ENCODE assay signal across 22 mouse cellular contexts in genomic region chr8:109503566-109503965, GRCm38 (mm10). TPM values are rescaled to one million over a fixed set of nuclear protein-coding genes. Genes with fewer than 3 reads are reported as not detected.
DNase-seq lines count a peak whose midpoint lies in the region; ATAC-seq lines count a peak whose summit lies in the region.
"Had no signal": no experiment of that assay in that cellular context is flagged by ENCODE, and none has a peak within 500 bp of the region (broad histone marks: within the 10 kb centered on the region; RNA-seq: fewer than 3 reads in every experiment).

No protein-coding gene starts in this region.

- ATAC-seq in embryonic facial prominence, embryonic 13.5 days (ENCODE audit: insufficient number of reproducible peaks, insufficient read depth, low FRiP score, low TSS enrichment, low read depth), result no peak
- ATAC-seq in forebrain, embryonic 16.5 days, result peak; percentile 62; the same call in 1 of the 2 replicates
- ATAC-seq: activated CD4-positive, CD25-positive, alpha-beta regulatory T cell, adult 4 months; CD4-positive, CD25-positive, alpha-beta regulatory T cell, adult 4 months; Patski had no signal

- H3K4me3 ChIP-seq in embryonic facial prominence, embryonic 13.5 days, result no peak overlapping the region
- H3K4me3 ChIP-seq in embryonic facial prominence, embryonic 10.5 days, result no peak overlapping the region
- no peak overlapping the region for H3K4me3 ChIP-seq in forebrain, embryonic 16.5 days (replicated peaks; ENCODE audit: low read length)
- no peak overlapping the region for H3K4me3 ChIP-seq in forebrain, embryonic 10.5 days
- H3K4me3 ChIP-seq: erythroblast, embryonic 14.5 days had no signal

- no peaks in the 10 kb centered on the region for H3K36me3 ChIP-seq in embryonic facial prominence, embryonic 13.5 days
- no peaks in the 10 kb centered on the region for H3K36me3 ChIP-seq in embryonic facial prominence, embryonic 10.5 days (replicated peaks)
- no peaks in the 10 kb centered on the region for H3K36me3 ChIP-seq in forebrain, embryonic 16.5 days (ENCODE audit: control insufficient read depth, insufficient read depth)
- no peaks in the 10 kb centered on the region for H3K36me3 ChIP-seq in forebrain, embryonic 10.5 days (replicated peaks)
- H3K36me3 ChIP-seq: G1E had no signal

- H3K4me2 ChIP-seq in embryonic facial prominence, embryonic 13.5 days, result peak overlapping the region; percentile 23
- no peak overlapping the region for H3K4me2 ChIP-seq in forebrain, embryonic 16.5 days (ENCODE audit: low read length)

- no peaks in the 10 kb centered on the region for H3K9me3 ChIP-seq in embryonic facial prominence, embryonic 13.5 days
- no peaks in the 10 kb centered on the region for H3K9me3 ChIP-seq in embryonic facial prominence, embryonic 10.5 days
- no peaks in the 10 kb centered on the region for H3K9me3 ChIP-seq in forebrain, embryonic 16.5 days (ENCODE audit: control insufficient read depth, low read length)
- no peaks in the 10 kb centered on the region for H3K9me3 ChIP-seq in forebrain, embryonic 10.5 days

- 33% methylated on average over 1 of the region's 1 CpGs for WGBS in embryonic facial prominence, embryonic 13.5 days
- WGBS in embryonic facial prominence, embryonic 10.5 days, result 61% methylated on average over 1 of the region's 1 CpGs
- 50% methylated on average over 1 of the region's 1 CpGs for WGBS in forebrain, embryonic 16.5 days
- WGBS in forebrain, embryonic 10.5 days, result 72% methylated on average over 1 of the region's 1 CpGs

- H3K4me1 ChIP-seq in embryonic facial prominence, embryonic 13.5 days, result peaks cover 9% of the 10 kb centered on the region
- peaks cover 2% of the 10 kb centered on the region; the same call in 1 of the 2 replicates for H3K4me1 ChIP-seq in embryonic facial prominence, embryonic 10.5 days
- peaks cover 3% of the 10 kb centered on the region; the same call in 1 of the 2 replicates for H3K4me1 ChIP-seq in forebrain, embryonic 16.5 days (replicated peaks; ENCODE audit: control insufficient read depth, insufficient read depth, low read length)
- H3K4me1 ChIP-seq in forebrain, embryonic 10.5 days, result no peaks in the 10 kb centered on the region

- H3K27me3 ChIP-seq in embryonic facial prominence, embryonic 13.5 days, result no peaks in the 10 kb centered on the region
- H3K27me3 ChIP-seq in embryonic facial prominence, embryonic 10.5 days (replicated peaks; ENCODE audit: low read depth, poor library complexity, severe bottlenecking), result no peaks in the 10 kb centered on the region
- H3K27me3 ChIP-seq in forebrain, embryonic 16.5 days (replicated peaks; ENCODE audit: control insufficient read depth, insufficient read depth, low read length), result no peaks in the 10 kb centered on the region
- H3K27me3 ChIP-seq in forebrain, embryonic 10.5 days (ENCODE audit: poor library complexity, severe bottlenecking), result no peaks in the 10 kb centered on the region
- H3K27me3 ChIP-seq: CH12.LX had no signal

- H3K9ac ChIP-seq in embryonic facial prominence, embryonic 13.5 days, result no peak overlapping the region
- H3K9ac ChIP-seq in forebrain, embryonic 16.5 days (replicated peaks; ENCODE audit: low read depth, low read length), result no peak overlapping the region

- H3K27ac ChIP-seq in embryonic facial prominence, embryonic 13.5 days, result 0 out of 2 replicates have a peak overlapping the region, but pooled peaks have one; percentile 56
- H3K27ac ChIP-seq in embryonic facial prominence, embryonic 10.5 days (replicated peaks), result no peak overlapping the region
- no peak overlapping the region for H3K27ac ChIP-seq in forebrain, embryonic 16.5 days (ENCODE audit: low read length)
- H3K27ac ChIP-seq in forebrain, embryonic 10.5 days, result no peak overlapping the region

- no peak for DNase-seq in embryonic facial prominence, embryonic 10.5 days (ENCODE audit: low spot score)
- DNase-seq in forebrain, embryonic 10.5 days (ENCODE audit: extremely low spot score, low spot score), result no peak
- DNase-seq in retina, postnatal 1 day, result peak; percentile 24
- no peak for DNase-seq in retina, embryonic 14.5 days (ENCODE audit: low spot score)
- DNase-seq in cerebellum, postnatal 10 days, result no peak
- DNase-seq: adrenal gland, adult 8-10 months; adrenal gland, postnatal 14 days; adrenal gland, postnatal 36 days; B cell, adult 2 months; cerebellum, adult 11 months; cerebellum, adult 18-20 months; cerebellum, adult 8-10 months; cerebellum, adult 9-11 months; cerebellum, postnatal 25 days had no signal

RNA-seq across cellular contexts. Expression of gene Pmfbp1, which starts 9.7 kb away (rescaled TPM):
- 0.14 TPM in 1 of 2 replicates, not detected in the other for polyA plus RNA-seq in embryonic facial prominence, embryonic 13.5 days (2015; fragmentation: Nextera tagmentation; extraction: Ambion mirVana)
- polyA plus RNA-seq in embryonic facial prominence, embryonic 10.5 days (2016; fragmentation: Nextera tagmentation; extraction: Ambion mirVana), result 0.16 and 0.19 TPM in 2 replicates
- polyA plus RNA-seq in forebrain, embryonic 16.5 days (2015; fragmentation: Nextera tagmentation; extraction: Ambion mirVana), result 0.06 and 0.18 TPM in 2 replicates
- polyA plus RNA-seq in forebrain, embryonic 10.5 days (2016; fragmentation: Nextera tagmentation; extraction: Ambion mirVana), result 0.09 TPM in 2 replicates
- polyA plus RNA-seq: activated CD4-positive, CD25-positive, alpha-beta regulatory T cell, adult 4 months; CD4-positive, CD25-positive, alpha-beta regulatory T cell, adult 4 months; erythroblast, embryonic 14.5 days; G1E; Patski had no signal
